Mouse (Mus musculus) forebrain, postnatal 0 days (tissue): ENCODE data around the gene Olfr1404. TPM values are rescaled to one million over a fixed set of nuclear protein-coding genes. Genes with fewer than 3 reads are reported as not detected.

ENCODE experiments used
- ATAC-seq: fragments of 200-750 bp; cut with Nextera tagmentation; 2 replicates; pipeline ENCODE4 v1.8.0; 2017; ENCODE audit warnings: mild to moderate bottlenecking, moderate library complexity
- DNase-seq: peaks from one replicate; pipeline ENCODE4 v3.0.0-alpha.2; 2015
- H3K27ac ChIP-seq: fragments of 300-500 bp; sonication (generic); 2 replicates; pipeline ENCODE4 v1.5.1; 2014; ENCODE audit warnings: low read depth, mild to moderate bottlenecking, antibody characterized with exemption, low read length, moderate library complexity, mixed read lengths
- H3K27me3 ChIP-seq: fragments of 300-500 bp; sonication (generic); 2 replicates; pipeline ENCODE4 v1.6.1; 2014; ENCODE audit warnings: mild to moderate bottlenecking, low read length, mixed read lengths; ENCODE audit not compliant: insufficient read depth
- H3K36me3 ChIP-seq: fragments of 300-500 bp; sonication (generic); 2 replicates; pipeline ENCODE4 v1.6.1; 2014; ENCODE audit warnings: mild to moderate bottlenecking, moderate library complexity; ENCODE audit not compliant: insufficient read depth
- H3K4me1 ChIP-seq: fragments of 300-500 bp; sonication (generic); 2 replicates; pipeline ENCODE4 v1.6.1; 2014; ENCODE audit warnings: antibody characterized with exemption; ENCODE audit not compliant: insufficient read depth
- H3K4me2 ChIP-seq: fragments of 300-500 bp; sonication (generic); 2 replicates; pipeline ENCODE4 v1.6.1; 2014; ENCODE audit warnings: low read depth, mild to moderate bottlenecking, moderate library complexity
- H3K4me3 ChIP-seq: fragments of 300-500 bp; sonication (generic); 2 replicates; pipeline ENCODE4 v1.5.1; 2014; ENCODE audit warnings: low read depth, low read length, mixed read lengths
- H3K9ac ChIP-seq: fragments of 300-500 bp; sonication (generic); 2 replicates; pipeline ENCODE4 v1.6.1; 2014; ENCODE audit warnings: mild to moderate bottlenecking
- H3K9me3 ChIP-seq: fragments of 300-500 bp; sonication (generic); 2 replicates; pipeline ENCODE4 v1.6.1; 2016; ENCODE audit warnings: low read length
- CTCF ChIP-seq: sonication (generic); IDR thresholded peaks from 2 replicates; pipeline ENCODE4 v1.5.1; 2016; ENCODE audit warnings: antibody characterized with exemption, control low read depth, low read depth
- WGBS: fragments of 180-500 bp; shearing (Covaris S2); extraction: QIAGEN DNeasy Blood & Tissue Kit; methylation state at CpG from one replicate; pipeline ENCODE4 v1.1.7; 2014; 5-methylcytosine and 5-hydroxymethylcytosine counted together
- polyA plus RNA-seq: library from polyadenylated mRNA; unstranded; fragments of >200 nt; fragmentation: Nextera tagmentation; extraction: Ambion mirVana; gene quantifications from 2 replicates; pipeline ENCODE4 v1.2.1, GENCODE M21; 2015
- total RNA-seq: library from RNA; depleted of rRNA; stranded (reverse); fragments of >200 nt; gene quantifications from 2 replicates; pipeline ENCODE4 v1.2.3, GENCODE M21; 2014; rRNA removed

Olfr1404 gene
- total RNA-seq = not detected in 2 replicates
- polyA plus RNA-seq = not detected in 2 replicates

DNA sequence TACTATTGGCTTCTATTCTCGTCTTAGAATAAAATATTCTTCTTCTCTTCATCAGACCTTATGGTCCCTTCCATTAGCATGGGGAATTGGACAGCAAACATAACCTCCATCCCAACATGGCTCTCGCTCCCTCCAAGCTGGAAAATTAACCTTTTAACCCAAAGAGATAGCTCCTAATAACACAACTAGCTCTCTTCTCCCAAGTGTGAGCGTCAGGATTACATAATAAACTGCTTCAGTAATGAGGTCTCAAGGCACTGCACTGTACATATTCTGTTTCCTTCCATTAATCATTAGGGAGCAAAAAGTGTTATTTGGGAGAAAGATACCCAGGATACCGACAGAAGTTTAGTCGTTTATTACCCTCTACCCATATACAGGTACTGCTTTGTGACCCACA, at the start of gene Olfr1404:
Gene Olfr1404 (plus strand): TSS at position 301 of the 400 bp plus-strand sequence.
- ATAC-seq (no peak), DNase-seq (no peak)
- H3K9me3 ChIP-seq = 0 out of 2 replicates have a peak, but pooled peaks cover 5% of the 10 kb centered on the region
- TF ChIP-seq CTCF = no peak
- H3K4me1 ChIP-seq = no peaks in the 10 kb centered on the region
- 86% methylated on average over 5 of the region's 5 CpGs for WGBS
- no peak within 1 kb of the TSS for H3K4me3 ChIP-seq
- no peaks in the 10 kb centered on the region for H3K36me3 ChIP-seq
- no peak within 1 kb of the TSS for H3K27ac ChIP-seq
- H3K9ac ChIP-seq = no peak within 1 kb of the TSS
- H3K27me3 ChIP-seq = no peaks in the 10 kb centered on the region
- no peak within 1 kb of the TSS for H3K4me2 ChIP-seq

DNA sequence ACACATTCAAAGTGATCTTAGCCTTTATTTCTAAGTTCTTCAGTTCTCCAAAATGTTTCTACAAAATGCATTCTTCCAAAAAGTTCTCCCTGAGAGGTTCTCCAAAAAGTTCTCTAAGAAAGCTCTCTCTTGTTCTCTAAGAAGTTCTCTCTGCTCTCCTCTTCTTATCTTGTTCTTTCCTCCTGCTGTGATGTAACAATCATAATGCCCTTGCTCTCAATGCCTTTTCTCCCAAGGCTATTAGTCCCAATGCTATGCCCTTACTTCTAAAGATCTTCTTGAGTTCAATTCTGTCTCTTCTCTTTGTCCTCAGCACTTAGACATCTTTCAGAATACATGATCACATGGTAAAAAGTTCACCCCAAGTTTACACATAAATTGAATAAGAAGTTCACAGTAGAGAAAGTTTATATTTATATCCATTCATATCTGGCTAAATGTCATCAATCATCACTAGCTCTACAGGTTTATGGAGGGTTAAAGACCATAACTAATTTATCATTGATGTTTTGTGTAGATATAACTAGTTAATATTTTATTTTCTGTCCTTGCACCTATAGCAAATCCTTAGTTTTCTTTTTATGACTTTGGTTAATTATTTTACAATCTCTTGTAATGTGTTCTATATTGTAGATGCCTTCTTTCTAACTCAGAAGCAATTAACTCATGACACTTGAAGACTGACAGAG, 37.9 kb upstream of the Olfr1404 start:
- H3K9me3 ChIP-seq = no peaks in the 10 kb centered on the region
- no peaks in the 10 kb centered on the region for H3K4me1 ChIP-seq
- no peak for TF ChIP-seq CTCF
- DNase-seq (no peak), ATAC-seq (no peak)
- no peak overlapping the region for H3K27ac ChIP-seq
- no peak overlapping the region for H3K4me3 ChIP-seq
- no peaks in the 10 kb centered on the region for H3K27me3 ChIP-seq
- no peak overlapping the region for H3K9ac ChIP-seq
- no peak overlapping the region for H3K4me2 ChIP-seq
- no peaks in the 10 kb centered on the region for H3K36me3 ChIP-seq

DNA sequence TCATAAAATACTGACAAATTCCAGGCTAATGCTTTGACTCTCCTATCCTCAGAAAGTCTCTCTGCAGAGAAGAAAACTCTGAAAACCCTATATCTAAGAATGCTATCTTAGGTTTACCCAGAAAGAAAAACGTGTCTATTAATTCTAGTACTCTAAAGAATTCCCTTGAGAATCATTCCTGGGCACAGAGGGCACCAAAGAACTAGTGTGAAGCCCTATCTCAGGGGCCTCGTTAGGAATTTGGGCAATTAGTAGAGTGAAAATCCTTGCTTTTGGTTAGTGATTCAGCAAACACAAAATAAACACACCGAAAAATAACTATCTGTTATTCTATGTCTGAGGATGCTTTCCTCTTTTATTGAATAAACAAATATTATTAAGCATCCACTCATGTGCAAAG, 21.7 kb upstream of the Olfr1404 start, which contains the start of gene Olfr1406:
Gene Olfr1406 (minus strand): TSS at position 101 of the 400 bp plus-strand sequence.
- Histone ChIP-seq H3K27ac (no peak within 1 kb of the TSS), H3K4me1 (no peaks in the 10 kb centered on the region), H3K4me3 (no peak within 1 kb of the TSS), H3K27me3 (no peaks in the 10 kb centered on the region), H3K9ac (no peak within 1 kb of the TSS), H3K4me2 (no peak within 1 kb of the TSS), H3K9me3 (no peaks in the 10 kb centered on the region), H3K36me3 (no peaks in the 10 kb centered on the region)
- TF ChIP-seq CTCF = no peak
- no peak for DNase-seq
- 60% methylated on average over 3 of the region's 3 CpGs for WGBS
- ATAC-seq = no peak

DNA sequence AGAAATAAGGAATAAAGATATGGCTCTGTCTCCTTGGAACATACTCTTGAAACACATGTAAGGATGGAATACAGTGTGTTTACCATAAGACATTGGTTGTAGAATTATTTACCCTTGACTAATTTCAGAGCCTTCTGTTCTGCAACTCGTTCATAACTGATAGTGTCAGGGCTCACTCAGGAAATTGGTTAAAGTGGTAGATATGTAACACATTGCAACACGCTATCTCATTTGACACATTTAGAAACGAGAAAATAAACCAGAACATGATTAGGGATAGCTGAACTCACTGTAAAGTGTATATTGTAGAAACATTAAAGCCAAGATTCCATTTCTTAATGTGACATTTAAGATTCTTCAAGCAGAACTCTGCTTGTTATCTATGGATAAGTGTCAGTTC, 20.1 kb upstream of the Olfr1404 start:
- Histone ChIP-seq H3K4me1 (no peaks in the 10 kb centered on the region), H3K36me3 (no peaks in the 10 kb centered on the region), H3K9ac (no peak overlapping the region), H3K4me2 (no peak overlapping the region), H3K27ac (no peak overlapping the region), H3K9me3 (no peaks in the 10 kb centered on the region), H3K4me3 (no peak overlapping the region), H3K27me3 (no peaks in the 10 kb centered on the region)
- ATAC-seq (no peak), DNase-seq (no peak)
- WGBS = 78% methylated on average over 3 of the region's 3 CpGs
- no peak for TF ChIP-seq CTCF

DNA sequence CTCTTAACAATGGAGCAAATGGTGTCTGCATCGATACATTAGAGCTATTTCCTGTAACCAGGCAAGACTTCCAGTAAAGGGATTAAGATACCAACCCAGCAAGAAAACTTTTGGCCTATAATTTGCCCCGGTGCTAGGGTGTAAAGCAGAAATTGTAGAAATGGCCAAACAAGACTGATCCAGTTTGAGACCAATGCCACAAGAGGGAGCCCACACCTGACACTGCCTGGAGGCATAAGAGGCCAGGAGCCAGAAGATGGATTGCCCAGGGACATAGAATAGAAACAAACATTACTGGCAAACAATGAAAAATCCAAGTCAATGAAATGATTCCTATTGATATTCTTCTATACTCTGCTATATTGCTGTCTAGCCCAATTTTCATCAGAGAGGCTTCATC, 15.8 kb upstream of the Olfr1404 start:
- Histone ChIP-seq H3K27ac (no peak overlapping the region), H3K36me3 (no peaks in the 10 kb centered on the region), H3K4me1 (no peaks in the 10 kb centered on the region), H3K9ac (no peak overlapping the region), H3K9me3 (no peaks in the 10 kb centered on the region), H3K4me3 (no peak overlapping the region), H3K4me2 (no peak overlapping the region), H3K27me3 (no peaks in the 10 kb centered on the region)
- ATAC-seq (no peak), DNase-seq (no peak)
- no peak for TF ChIP-seq CTCF
- 92% methylated on average over 2 of the region's 2 CpGs for WGBS

DNA sequence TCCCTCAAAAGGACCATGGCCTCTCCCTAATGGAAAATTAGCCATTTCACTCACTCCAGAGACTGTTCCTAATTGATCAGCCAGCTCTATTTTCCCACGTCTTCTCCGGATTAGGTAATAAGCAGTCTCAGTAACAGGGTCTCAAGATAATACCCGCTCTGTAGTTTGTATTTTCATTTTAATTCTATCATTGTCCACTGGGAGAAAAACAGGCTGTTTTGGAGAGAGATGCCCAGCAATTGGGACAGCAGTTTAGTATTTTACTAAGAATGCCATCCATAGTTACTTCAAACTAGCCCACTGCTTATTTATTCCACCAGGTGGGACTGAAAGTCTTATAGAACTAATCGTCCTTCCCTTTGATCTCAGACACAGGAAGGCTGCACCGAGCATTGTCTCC, 14.7 kb upstream of the Olfr1404 start, which contains the start of gene Olfr218:
Gene Olfr218 (plus strand): TSS at position 301 of the 400 bp plus-strand sequence.
- no peak for TF ChIP-seq CTCF
- DNase-seq = no peak
- H3K27ac ChIP-seq = no peak within 1 kb of the TSS

DNA sequence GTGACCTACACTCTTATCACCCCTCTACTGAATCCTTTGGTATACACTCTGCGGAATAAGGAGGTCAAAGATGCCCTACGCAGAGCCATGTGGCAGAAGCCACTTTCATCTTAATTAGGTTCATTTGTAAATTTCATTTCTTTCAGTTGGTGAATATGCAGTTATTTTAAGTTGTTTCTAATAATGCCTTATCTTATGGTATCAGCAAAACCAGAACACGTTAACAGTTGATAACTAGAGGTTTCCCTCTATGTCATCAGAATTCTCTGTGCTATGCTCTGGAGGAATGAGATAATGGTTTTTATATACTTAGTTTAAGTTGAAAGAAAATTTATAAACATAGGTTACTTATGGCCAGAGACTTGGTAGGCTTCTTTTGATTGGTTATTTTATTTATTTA, 4.3 kb downstream of the Olfr1404 start:
- 92% methylated on average over 3 of the region's 3 CpGs for WGBS

More for the DNA sequence above, 14.7 kb upstream of the Olfr1404 start, which contains the start of gene Olfr218:
- 46% methylated on average over 5 of the region's 5 CpGs for WGBS
- Histone ChIP-seq H3K9ac (no peak within 1 kb of the TSS), H3K4me2 (no peak within 1 kb of the TSS), H3K4me3 (no peak within 1 kb of the TSS), H3K27me3 (no peaks in the 10 kb centered on the region), H3K9me3 (no peaks in the 10 kb centered on the region), H3K4me1 (no peaks in the 10 kb centered on the region), H3K36me3 (no peaks in the 10 kb centered on the region)
- ATAC-seq = no peak

More for the DNA sequence above, 4.3 kb downstream of the Olfr1404 start:
- H3K9me3 ChIP-seq = no peaks in the 10 kb centered on the region
- H3K27me3 ChIP-seq = no peaks in the 10 kb centered on the region
- no peak for DNase-seq
- no peak overlapping the region for H3K4me3 ChIP-seq
- ATAC-seq = no peak
- no peaks in the 10 kb centered on the region for H3K4me1 ChIP-seq
- no peak for TF ChIP-seq CTCF
- H3K9ac ChIP-seq = no peak overlapping the region
- H3K36me3 ChIP-seq = no peaks in the 10 kb centered on the region
- H3K27ac ChIP-seq = no peak overlapping the region
- no peak overlapping the region for H3K4me2 ChIP-seq
